In the genomic region with DNA sequence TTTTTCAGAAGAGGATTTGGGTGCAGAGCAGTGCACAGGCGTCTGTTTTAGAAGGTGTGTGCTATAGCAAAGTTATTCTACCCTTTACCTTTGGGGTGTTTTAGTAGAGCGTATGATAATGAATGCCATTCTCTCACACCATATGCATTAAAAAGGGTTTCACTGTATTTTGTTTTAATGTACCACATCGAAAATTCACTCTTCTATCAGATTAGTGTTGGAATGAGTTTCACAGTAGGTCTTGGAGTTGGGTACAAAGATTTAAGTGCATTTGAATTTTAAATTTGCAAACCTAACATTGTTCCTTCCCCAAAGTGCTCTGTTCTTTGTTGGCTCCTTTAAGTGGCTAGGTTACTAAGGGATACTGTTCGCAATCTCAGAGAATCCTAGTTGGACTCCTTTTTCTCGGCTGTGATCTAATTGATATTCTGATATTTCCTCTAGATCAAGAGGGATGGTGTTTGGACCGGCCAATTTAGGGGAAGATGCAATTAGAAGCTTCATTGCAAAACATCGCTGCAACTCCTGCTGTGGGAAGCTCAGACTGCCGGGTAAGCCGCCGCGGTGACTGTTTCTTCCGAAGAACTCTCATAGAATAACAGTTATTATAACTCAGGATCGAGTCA, we compare ENCODE assay signal across 9 mouse cellular contexts.
DNase-seq lines count a peak whose midpoint lies in the region; ATAC-seq and TF ChIP-seq lines count a peak whose summit lies in the region.
"Had no signal": no experiment of that assay in that cellular context is flagged by ENCODE, and none has a peak within 500 bp of the region (broad histone marks: within the 10 kb centered on the region; RNA-seq: fewer than 3 reads in every experiment).

No protein-coding gene starts in this region.

- no peak for DNase-seq in heart, adult 11 months
- no peak for DNase-seq in adrenal gland, postnatal 4 days (ENCODE audit: low spot score in 2 of 2)
- DNase-seq in heart, postnatal 36 days = no peak

- no peaks in the 10 kb centered on the region for H3K27me3 ChIP-seq in heart, embryonic 14.5 days (ENCODE audit: control insufficient read depth, insufficient read depth, low read length)
- H3K27me3 ChIP-seq in embryonic facial prominence, embryonic 12.5 days = peaks cover 2% of the 10 kb centered on the region; the same call in 1 of the 2 replicates
- no peaks in the 10 kb centered on the region for H3K27me3 ChIP-seq in intestine, postnatal 0 days (replicated peaks; ENCODE audit: control insufficient read depth, insufficient read depth, low read length)
- no peaks in the 10 kb centered on the region for H3K27me3 ChIP-seq in midbrain, embryonic 13.5 days
- H3K27me3 ChIP-seq: CH12.LX had no signal

- H3K4me3 ChIP-seq in heart, embryonic 14.5 days (ENCODE audit: control insufficient read depth in 1 of 2, insufficient read depth in 1 of 2, low read depth in 1 of 2, low read length in 2 of 2) = peak overlapping the region in 1 of 2 experiments; percentile 27; a peak in 3 of 4 replicates
- peak overlapping the region; percentile 27 for H3K4me3 ChIP-seq in embryonic facial prominence, embryonic 12.5 days
- no peak overlapping the region for H3K4me3 ChIP-seq in intestine, postnatal 0 days (ENCODE audit: low read depth, low read length)
- peak overlapping the region; percentile 39 for H3K4me3 ChIP-seq in midbrain, embryonic 13.5 days (replicated peaks)

- no peaks in the 10 kb centered on the region for H3K36me3 ChIP-seq in heart, embryonic 14.5 days (ENCODE audit: control insufficient read depth, insufficient read depth, low read length)
- no peaks in the 10 kb centered on the region for H3K36me3 ChIP-seq in embryonic facial prominence, embryonic 12.5 days
- H3K36me3 ChIP-seq in intestine, postnatal 0 days (ENCODE audit: control insufficient read depth, insufficient read depth) = no peaks in the 10 kb centered on the region
- no peaks in the 10 kb centered on the region for H3K36me3 ChIP-seq in midbrain, embryonic 13.5 days

- no peak overlapping the region for H3K27ac ChIP-seq in heart, embryonic 14.5 days (replicated peaks in 1 of 2; ENCODE audit: control insufficient read depth in 1 of 2, insufficient read depth in 1 of 2, low read depth in 2 of 2, low read length in 2 of 2)
- H3K27ac ChIP-seq in embryonic facial prominence, embryonic 12.5 days = no peak overlapping the region
- H3K27ac ChIP-seq in intestine, postnatal 0 days (ENCODE audit: low read depth, low read length) = no peak overlapping the region
- peak overlapping the region; percentile 84 for H3K27ac ChIP-seq in midbrain, embryonic 13.5 days

- no peak for ATAC-seq in heart, embryonic 14.5 days (ENCODE audit: insufficient number of reproducible peaks, insufficient read depth, low FRiP score, low read depth)
- ATAC-seq in embryonic facial prominence, embryonic 12.5 days (ENCODE audit: insufficient number of reproducible peaks, insufficient read depth, low FRiP score, low TSS enrichment) = no peak
- no peak for ATAC-seq in intestine, postnatal 0 days
- ATAC-seq in midbrain, embryonic 13.5 days = peak; percentile 72
- no peak for ATAC-seq in granulocyte monocyte progenitor cell, adult 5-6 weeks (replicated peaks; ENCODE audit: poor library complexity, severe bottlenecking)

- peak overlapping the region; percentile 59 for H3K4me2 ChIP-seq in heart, embryonic 14.5 days (ENCODE audit: low read length)
- H3K4me2 ChIP-seq in embryonic facial prominence, embryonic 12.5 days (replicated peaks) = peak overlapping the region; percentile 49
- peak overlapping the region; percentile 41; the same call in 1 of the 2 replicates for H3K4me2 ChIP-seq in intestine, postnatal 0 days (replicated peaks; ENCODE audit: low read depth)
- peak overlapping the region; percentile 55 for H3K4me2 ChIP-seq in midbrain, embryonic 13.5 days (replicated peaks)

- H3K9ac ChIP-seq in heart, embryonic 14.5 days (ENCODE audit: low read length) = peak overlapping the region; percentile 48
- no peak overlapping the region for H3K9ac ChIP-seq in embryonic facial prominence, embryonic 12.5 days
- H3K9ac ChIP-seq in intestine, postnatal 0 days (ENCODE audit: low read depth, low read length) = no peak overlapping the region
- H3K9ac ChIP-seq in midbrain, embryonic 13.5 days (replicated peaks) = peak overlapping the region; percentile 37

- no peaks in the 10 kb centered on the region for H3K9me3 ChIP-seq in heart, embryonic 14.5 days (ENCODE audit: control insufficient read depth, low read length)
- no peaks in the 10 kb centered on the region for H3K9me3 ChIP-seq in embryonic facial prominence, embryonic 12.5 days
- H3K9me3 ChIP-seq in intestine, postnatal 0 days (ENCODE audit: control insufficient read depth) = no peaks in the 10 kb centered on the region
- no peaks in the 10 kb centered on the region for H3K9me3 ChIP-seq in midbrain, embryonic 13.5 days

- no peak for TF ChIP-seq CTCF in intestine, postnatal 0 days (IDR thresholded peaks at IDR 0.05; ENCODE audit: low read depth)

- no peaks in the 10 kb centered on the region for H3K4me1 ChIP-seq in heart, embryonic 14.5 days (ENCODE audit: control insufficient read depth in 2 of 2, insufficient read depth in 2 of 2, low read length in 2 of 2)
- no peaks in the 10 kb centered on the region for H3K4me1 ChIP-seq in embryonic facial prominence, embryonic 12.5 days
- peaks cover 4% of the 10 kb centered on the region for H3K4me1 ChIP-seq in intestine, postnatal 0 days (replicated peaks; ENCODE audit: control insufficient read depth, insufficient read depth, low read length)
- H3K4me1 ChIP-seq in midbrain, embryonic 13.5 days (replicated peaks) = peaks cover 27% of the 10 kb centered on the region

- intact Hi-C loops in heart, postnatal 36 days (cut with DNase I) = no loop called here

- WGBS in heart, embryonic 14.5 days = 41% methylated on average over 13 of the region's 13 CpGs
- 28% methylated on average over 13 of the region's 13 CpGs for WGBS in embryonic facial prominence, embryonic 12.5 days
- 51% methylated on average over 13 of the region's 13 CpGs for WGBS in intestine, postnatal 0 days
- WGBS in midbrain, embryonic 13.5 days = 5% methylated on average over 13 of the region's 13 CpGs

Comparison
In these comparisons a context has a peak if more than half of its experiments do, and no peak if none do; other contexts are left out.
1. H3K9ac ChIP-seq: peak in heart, embryonic 14.5 days (single experiment) and midbrain, embryonic 13.5 days (single experiment); none in embryonic facial prominence, embryonic 12.5 days (single experiment) and intestine, postnatal 0 days (single experiment).
2. Peak in every context shown above with its lines, with median percentiles within 50 percentile points of each other: H3K4me2 ChIP-seq.